Comparison of ENCODE assay signal across 25 mouse cellular contexts in the genomic region with DNA sequence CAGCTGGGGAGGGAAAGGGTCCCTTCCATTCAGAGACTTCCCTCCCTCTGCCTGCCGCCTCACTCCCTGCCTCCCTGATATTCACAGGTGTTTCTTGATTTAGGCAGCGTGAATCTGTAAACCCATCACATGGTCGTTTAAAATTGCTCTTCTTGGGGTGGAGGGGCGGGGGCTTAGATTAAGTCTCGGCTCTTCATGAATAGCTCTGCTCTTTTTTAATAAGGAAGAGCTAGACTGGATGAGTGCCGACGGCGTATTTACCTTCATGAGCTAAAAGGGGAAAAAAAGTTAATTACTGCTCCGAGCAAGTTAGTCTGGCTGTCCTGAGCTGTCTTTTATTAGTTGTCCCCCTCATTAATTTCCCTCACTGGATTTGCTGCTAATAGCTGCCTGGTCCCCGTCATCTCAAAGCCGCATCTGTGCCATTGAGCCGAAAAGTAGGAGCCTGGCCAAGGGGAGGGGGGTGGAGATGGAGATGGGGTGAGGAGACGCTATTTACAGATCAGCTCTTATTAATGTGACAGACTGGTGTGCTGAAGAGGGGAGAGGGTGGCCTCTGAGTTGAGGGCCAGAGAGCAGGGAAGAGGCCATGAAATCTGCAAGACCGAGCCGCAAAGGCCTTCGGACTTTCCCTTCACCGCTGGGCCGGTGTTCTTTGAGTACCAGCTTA. TPM values are rescaled to one million over a fixed set of nuclear protein-coding genes. Genes with fewer than 3 reads are reported as not detected.
DNase-seq lines count a peak whose midpoint lies in the region; ATAC-seq lines count a peak whose summit lies in the region.
"Had no signal": no experiment of that assay in that cellular context is flagged by ENCODE, and none has a peak within 500 bp of the region (broad histone marks: within the 10 kb centered on the region; RNA-seq: fewer than 3 reads in every experiment).

No protein-coding gene starts in this region.

- H3K9ac ChIP-seq in embryonic facial prominence, embryonic 14.5 days (ENCODE audit: low read depth, low read length): no peak overlapping the region
- no peak overlapping the region for H3K9ac ChIP-seq in midbrain, embryonic 13.5 days (replicated peaks)
- H3K9ac ChIP-seq in midbrain, embryonic 14.5 days (replicated peaks; ENCODE audit: low read length): no peak overlapping the region
- H3K9ac ChIP-seq in forebrain, embryonic 15.5 days (replicated peaks): no peak overlapping the region
- H3K9ac ChIP-seq: heart, embryonic 15.5 days; hindbrain, embryonic 15.5 days; liver, embryonic 14.5 days; lung, embryonic 15.5 days; neural tube, embryonic 12.5 days had no signal

- no peak for DNase-seq in embryonic facial prominence, embryonic 14.5 days (ENCODE audit: low spot score)
- no peak for DNase-seq in embryonic facial prominence, embryonic 10.5 days (ENCODE audit: low spot score)
- no peak for DNase-seq in midbrain, embryonic 14.5 days
- DNase-seq in retina, postnatal 1 day: peak; percentile 94
- no peak for DNase-seq in cerebellum, adult 18-20 months
- DNase-seq in kidney, postnatal 14 days: no peak
- DNase-seq: adrenal gland, postnatal 14 days; cerebellum, adult 11-12 months; cerebellum, postnatal 25 days; heart, adult 18-20 months; kidney, postnatal 10 days; right cerebral cortex, postnatal 25 days; thymus, postnatal 4 days had no signal

- no peak overlapping the region for H3K4me2 ChIP-seq in embryonic facial prominence, embryonic 14.5 days (ENCODE audit: low read depth, low read length)
- H3K4me2 ChIP-seq in midbrain, embryonic 13.5 days (replicated peaks): no peak overlapping the region
- no peak overlapping the region for H3K4me2 ChIP-seq in midbrain, embryonic 14.5 days (ENCODE audit: low read length)
- peak overlapping the region; percentile 25 for H3K4me2 ChIP-seq in forebrain, embryonic 15.5 days (replicated peaks)
- H3K4me2 ChIP-seq: heart, embryonic 15.5 days; hindbrain, embryonic 15.5 days; lung, embryonic 15.5 days; neural tube, embryonic 12.5 days had no signal

- no peak overlapping the region for H3K27ac ChIP-seq in embryonic facial prominence, embryonic 14.5 days (replicated peaks; ENCODE audit: low read depth, low read length)
- no peak overlapping the region for H3K27ac ChIP-seq in embryonic facial prominence, embryonic 10.5 days (replicated peaks)
- no peak overlapping the region for H3K27ac ChIP-seq in midbrain, embryonic 13.5 days
- no peak overlapping the region for H3K27ac ChIP-seq in midbrain, embryonic 14.5 days (replicated peaks; ENCODE audit: low read depth, low read length)
- H3K27ac ChIP-seq in forebrain, embryonic 15.5 days (replicated peaks): 0 out of 2 replicates have a peak overlapping the region, but pooled peaks have one; percentile 60
- H3K27ac ChIP-seq: heart, embryonic 15.5 days; hindbrain, embryonic 15.5 days; liver, embryonic 14.5 days; lung, embryonic 15.5 days; macrophage; neural tube, embryonic 12.5 days had no signal

- no peaks in the 10 kb centered on the region for H3K4me1 ChIP-seq in embryonic facial prominence, embryonic 14.5 days (ENCODE audit: control insufficient read depth, insufficient read depth, low read length)
- peaks cover under 1% of the 10 kb centered on the region; the same call in 1 of the 2 replicates for H3K4me1 ChIP-seq in embryonic facial prominence, embryonic 10.5 days
- H3K4me1 ChIP-seq in midbrain, embryonic 13.5 days (replicated peaks): peaks cover 25% of the 10 kb centered on the region
- peaks cover 8% of the 10 kb centered on the region for H3K4me1 ChIP-seq in midbrain, embryonic 14.5 days (ENCODE audit: control insufficient read depth, insufficient read depth, low read length)
- peaks cover 18% of the 10 kb centered on the region for H3K4me1 ChIP-seq in forebrain, embryonic 15.5 days

- no peaks in the 10 kb centered on the region for H3K9me3 ChIP-seq in embryonic facial prominence, embryonic 14.5 days (ENCODE audit: control insufficient read depth, low read length)
- no peaks in the 10 kb centered on the region for H3K9me3 ChIP-seq in embryonic facial prominence, embryonic 10.5 days
- no peaks in the 10 kb centered on the region for H3K9me3 ChIP-seq in midbrain, embryonic 13.5 days
- no peaks in the 10 kb centered on the region for H3K9me3 ChIP-seq in midbrain, embryonic 14.5 days (ENCODE audit: control insufficient read depth, low read length)
- H3K9me3 ChIP-seq in forebrain, embryonic 15.5 days: no peaks in the 10 kb centered on the region
- H3K9me3 ChIP-seq: G1E; heart, embryonic 15.5 days; hindbrain, embryonic 15.5 days; lung, embryonic 15.5 days; neural tube, embryonic 12.5 days had no signal

- H3K36me3 ChIP-seq in embryonic facial prominence, embryonic 14.5 days (ENCODE audit: control insufficient read depth, insufficient read depth, low read length): no peaks in the 10 kb centered on the region
- no peaks in the 10 kb centered on the region for H3K36me3 ChIP-seq in embryonic facial prominence, embryonic 10.5 days (replicated peaks)
- H3K36me3 ChIP-seq in midbrain, embryonic 13.5 days: no peaks in the 10 kb centered on the region
- H3K36me3 ChIP-seq in midbrain, embryonic 14.5 days (ENCODE audit: control insufficient read depth, insufficient read depth, low read length): no peaks in the 10 kb centered on the region
- H3K36me3 ChIP-seq in forebrain, embryonic 15.5 days: no peaks in the 10 kb centered on the region
- H3K36me3 ChIP-seq: G1E; heart, embryonic 15.5 days; hindbrain, embryonic 15.5 days; lung, embryonic 15.5 days; neural tube, embryonic 12.5 days had no signal

- H3K4me3 ChIP-seq in embryonic facial prominence, embryonic 14.5 days (ENCODE audit: low read depth, low read length): no peak overlapping the region
- H3K4me3 ChIP-seq in embryonic facial prominence, embryonic 10.5 days: no peak overlapping the region
- no peak overlapping the region for H3K4me3 ChIP-seq in midbrain, embryonic 13.5 days (replicated peaks)
- no peak overlapping the region for H3K4me3 ChIP-seq in midbrain, embryonic 14.5 days (replicated peaks; ENCODE audit: low read depth, low read length)
- H3K4me3 ChIP-seq in forebrain, embryonic 15.5 days: no peak overlapping the region
- H3K4me3 ChIP-seq: heart, embryonic 15.5 days; hindbrain, embryonic 15.5 days; lung, embryonic 15.5 days; neural tube, embryonic 12.5 days had no signal

- ATAC-seq in embryonic facial prominence, embryonic 14.5 days (ENCODE audit: low read depth): peak; percentile 57; the same call in 1 of the 2 replicates
- ATAC-seq in midbrain, embryonic 13.5 days: peak; percentile 82
- ATAC-seq in midbrain, embryonic 14.5 days (ENCODE audit: low FRiP score, low TSS enrichment): no peak; the same call in 1 of the 2 replicates
- peak; percentile 84 for ATAC-seq in forebrain, embryonic 15.5 days (replicated peaks)
- ATAC-seq: intestine, postnatal 0 days had no signal

- WGBS in embryonic facial prominence, embryonic 14.5 days: 50% methylated on average over 18 of the region's 18 CpGs
- WGBS in embryonic facial prominence, embryonic 10.5 days: 51% methylated on average over 18 of the region's 18 CpGs
- 40% methylated on average over 18 of the region's 18 CpGs for WGBS in midbrain, embryonic 13.5 days
- 40% methylated on average over 18 of the region's 18 CpGs for WGBS in midbrain, embryonic 14.5 days
- 10% methylated on average over 18 of the region's 18 CpGs for WGBS in forebrain, embryonic 15.5 days

- H3K27me3 ChIP-seq in embryonic facial prominence, embryonic 14.5 days (replicated peaks; ENCODE audit: control insufficient read depth, insufficient read depth, low read length): peaks cover 58% of the 10 kb centered on the region
- peaks cover 83% of the 10 kb centered on the region for H3K27me3 ChIP-seq in embryonic facial prominence, embryonic 10.5 days (replicated peaks; ENCODE audit: low read depth, poor library complexity, severe bottlenecking)
- peaks cover 92% of the 10 kb centered on the region for H3K27me3 ChIP-seq in midbrain, embryonic 13.5 days
- peaks cover 70% of the 10 kb centered on the region for H3K27me3 ChIP-seq in midbrain, embryonic 14.5 days (ENCODE audit: control insufficient read depth, insufficient read depth, low read length)
- peaks cover 24% of the 10 kb centered on the region; the same call in 1 of the 2 replicates for H3K27me3 ChIP-seq in forebrain, embryonic 15.5 days

RNA-seq across cellular contexts. Expression of a gene that starts 13.4 kb away (rescaled TPM):
- polyA plus RNA-seq in embryonic facial prominence, embryonic 14.5 days (2014; fragmentation: Nextera tagmentation; extraction: Ambion mirVana): 0.21 TPM in 1 of 2 replicates, not detected in the other
- polyA plus RNA-seq in embryonic facial prominence, embryonic 10.5 days (2016; fragmentation: Nextera tagmentation; extraction: Ambion mirVana): 3.2 and 7.0 TPM in 2 replicates
- 58.3 and 67.5 TPM in 2 replicates for polyA plus RNA-seq in midbrain, embryonic 13.5 days (2015; fragmentation: Nextera tagmentation; extraction: Ambion mirVana)
- polyA plus RNA-seq in midbrain, embryonic 14.5 days (2014; fragmentation: Nextera tagmentation; extraction: Ambion mirVana): 10.0 and 18.6 TPM in 2 replicates
- 89.7 and 111 TPM in 2 replicates for polyA plus RNA-seq in forebrain, embryonic 15.5 days (2015; fragmentation: Nextera tagmentation; extraction: Ambion mirVana)
- polyA plus RNA-seq: G1E; heart, embryonic 15.5 days; intestine, postnatal 0 days; lung, embryonic 15.5 days; macrophage; spleen, adult 2 months; stomach, embryonic 14.5 days had no signal
